Mouse (Mus musculus): ENCODE measurements around the gene Polr3c.
"Not testable (repeated sequence)": the region's sequence is repeated elsewhere in the genome, so short reads cannot be mapped to it uniquely, and the experiment has no call there.

The Polr3c gene

DNA sequence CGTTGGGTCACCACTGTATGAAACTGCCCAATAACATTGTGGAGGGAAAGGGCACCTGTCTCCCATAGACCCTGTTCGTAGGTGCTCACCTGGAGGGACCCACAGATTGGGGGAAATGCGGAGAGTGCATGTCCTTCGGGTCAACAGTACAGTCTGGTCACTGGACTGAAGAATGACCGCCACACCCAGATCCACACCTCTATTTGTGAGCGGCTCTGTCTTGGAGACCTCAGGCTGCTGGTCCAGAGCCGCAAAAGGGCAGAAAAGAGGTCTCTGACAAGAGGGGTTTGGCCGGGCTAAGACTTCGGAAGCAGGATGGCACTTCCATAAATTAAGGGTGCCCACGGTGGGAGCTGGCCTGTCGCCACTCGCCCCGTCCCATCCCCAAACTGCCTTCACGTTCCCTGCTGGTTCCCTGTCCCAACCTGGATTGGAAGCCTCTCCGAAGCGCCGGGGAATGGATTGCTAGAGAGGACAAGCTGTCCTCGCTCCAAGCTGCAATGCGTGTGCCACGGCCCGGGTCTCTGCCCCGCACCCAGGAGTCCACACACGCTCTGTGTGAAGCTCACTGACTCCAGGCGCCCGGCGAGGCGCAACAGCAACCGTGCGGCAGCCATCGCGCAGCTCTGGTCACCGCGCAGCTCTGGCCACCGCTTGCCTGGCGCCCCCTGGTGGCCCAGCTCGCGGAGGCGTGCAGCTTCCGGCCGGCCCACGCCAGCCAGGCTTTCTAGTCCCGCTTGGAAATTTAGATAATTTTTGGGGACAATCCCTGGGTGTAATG is 19.3 kb downstream of the Polr3c start, which contains the start of gene Nudt17:
Gene Nudt17, minus strand, starts transcription at position 660 of the 781 bp plus-strand sequence.
- DNase-seq: peak; percentile 90 to 95

DNA sequence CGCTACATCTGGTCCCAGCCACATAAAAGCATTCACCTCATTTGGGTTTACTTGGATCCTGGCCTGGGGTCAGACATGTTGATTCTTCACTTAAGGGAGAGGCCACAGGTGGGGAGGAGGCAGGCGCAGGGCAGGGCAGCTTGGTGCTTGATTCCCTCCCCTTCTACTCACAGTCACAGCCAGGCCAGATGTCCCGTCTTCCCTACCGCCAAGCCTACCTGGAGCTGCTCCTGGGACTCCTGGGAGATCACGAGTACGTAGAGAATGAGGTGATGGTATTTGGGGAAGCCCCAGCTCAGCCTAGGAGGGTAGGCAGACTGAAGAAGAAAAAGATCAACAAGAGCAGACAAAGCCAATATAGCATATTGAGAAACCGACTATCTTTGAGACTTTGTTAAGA is 20.4 kb downstream of the Polr3c start:
- no peak for DNase-seq

- DNase-seq: no peak
Measured at GRCm38 (mm10) chr3:96706217-96706616, 21.2 kb downstream of the Polr3c start.

DNA sequence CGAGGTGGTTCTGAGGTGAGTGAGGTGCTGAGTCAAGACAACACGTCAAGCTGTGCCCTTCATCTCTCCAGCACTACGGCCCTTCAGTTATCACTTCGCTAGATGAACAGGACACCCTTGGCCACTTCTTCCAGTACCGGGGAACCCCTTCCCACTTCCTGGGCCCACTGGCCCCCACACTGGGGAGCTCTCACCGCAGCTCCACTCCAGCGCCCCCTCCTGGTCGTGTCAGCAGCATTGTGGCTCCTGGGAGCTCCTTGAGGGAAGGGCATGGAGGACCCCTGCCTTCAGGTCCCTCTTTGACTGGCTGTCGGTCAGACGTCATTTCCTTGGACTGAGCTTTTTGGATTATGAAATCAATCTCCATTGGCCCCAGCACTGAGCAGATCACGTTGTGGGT is 22.6 kb downstream of the Polr3c start:
- peak in 1 of 2 experiments; percentile 58 for DNase-seq

- DNase-seq: no peak
Measured at GRCm38 (mm10) chr3:96701003-96701402, 26.4 kb downstream of the Polr3c start.

- DNase-seq: peak in 1 of 2 experiments; percentile 56
Measured at GRCm38 (mm10) chr3:96700376-96700775, 27.1 kb downstream of the Polr3c start.

GRCm38 (mm10) chr3:96698993-96699690 is 28.3 kb downstream of the Polr3c start:
- peak in 1 of 2 experiments; percentile 48 for DNase-seq

GRCm38 (mm10) chr3:96696766-96697732 is 30.4 kb downstream of the Polr3c start:
- DNase-seq: peak; percentile 89 to 93

DNA sequence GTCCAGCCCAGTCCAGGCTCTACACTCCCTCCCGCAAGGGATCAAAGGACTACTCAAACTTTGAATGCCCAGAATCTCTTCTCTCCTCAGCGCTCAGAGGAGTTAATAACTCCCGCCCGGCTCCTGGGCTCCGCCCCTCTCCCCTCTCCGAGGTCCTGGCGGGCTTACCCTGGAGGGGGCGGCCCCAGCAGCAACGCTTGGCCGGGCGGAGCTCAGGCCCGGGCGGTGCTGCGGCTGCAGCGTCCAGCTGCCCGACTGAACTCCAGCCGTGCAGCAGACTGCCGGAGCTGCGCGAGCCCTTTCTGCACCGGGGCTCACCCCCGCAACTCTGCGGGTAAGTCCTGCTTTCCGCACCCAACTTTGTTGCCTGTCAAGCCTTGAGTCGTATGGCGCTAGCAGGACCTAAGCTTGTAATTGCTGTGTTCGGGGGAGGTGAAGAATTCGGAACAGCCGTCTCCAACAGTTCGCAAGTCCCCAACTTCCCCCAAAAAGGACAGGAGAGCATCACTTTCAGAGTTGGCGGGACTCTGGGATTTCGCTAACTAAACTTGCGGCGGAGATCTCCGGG is 31.1 kb downstream of the Polr3c start, which contains the start of gene Pias3:
Gene Pias3, plus strand, starts transcription at position 187 of the 568 bp plus-strand sequence.
- DNase-seq: peak; percentile 64 to 67

GRCm38 (mm10) chr3:96693579-96693978 is 33.8 kb downstream of the Polr3c start:
- no peak for DNase-seq

- peak in 1 of 2 experiments; percentile 42 for DNase-seq
Measured at GRCm38 (mm10) chr3:96692506-96692905, 34.9 kb downstream of the Polr3c start.

- DNase-seq: no peak
Measured at GRCm38 (mm10) chr3:96690298-96690697, 37.1 kb downstream of the Polr3c start.

- no peak for DNase-seq
Measured at GRCm38 (mm10) chr3:96688854-96689253, 38.6 kb downstream of the Polr3c start.

DNA sequence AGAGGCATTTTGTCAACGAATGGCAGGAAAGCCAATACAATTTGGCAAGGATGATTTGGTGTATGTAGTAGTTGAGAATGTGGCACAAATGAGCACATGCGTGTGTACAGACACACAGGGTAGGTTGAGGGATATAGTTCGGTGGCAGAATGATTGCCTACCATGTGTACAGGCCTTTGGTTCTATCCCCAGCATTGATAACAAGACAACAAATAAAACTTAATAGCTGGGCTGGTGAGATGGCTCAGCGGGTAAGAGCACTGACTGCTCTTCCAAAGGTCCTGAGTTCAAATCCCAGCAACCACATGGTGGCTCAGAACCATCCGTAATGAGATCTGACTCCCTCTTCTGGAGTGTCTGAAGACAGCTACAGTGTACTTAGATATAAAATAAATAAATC is 41.4 kb downstream of the Polr3c start:
- DNase-seq: not testable (repeated sequence)

GRCm38 (mm10) chr3:96684822-96685156 is 42.6 kb downstream of the Polr3c start:
- DNase-seq: peak; percentile 44

DNA sequence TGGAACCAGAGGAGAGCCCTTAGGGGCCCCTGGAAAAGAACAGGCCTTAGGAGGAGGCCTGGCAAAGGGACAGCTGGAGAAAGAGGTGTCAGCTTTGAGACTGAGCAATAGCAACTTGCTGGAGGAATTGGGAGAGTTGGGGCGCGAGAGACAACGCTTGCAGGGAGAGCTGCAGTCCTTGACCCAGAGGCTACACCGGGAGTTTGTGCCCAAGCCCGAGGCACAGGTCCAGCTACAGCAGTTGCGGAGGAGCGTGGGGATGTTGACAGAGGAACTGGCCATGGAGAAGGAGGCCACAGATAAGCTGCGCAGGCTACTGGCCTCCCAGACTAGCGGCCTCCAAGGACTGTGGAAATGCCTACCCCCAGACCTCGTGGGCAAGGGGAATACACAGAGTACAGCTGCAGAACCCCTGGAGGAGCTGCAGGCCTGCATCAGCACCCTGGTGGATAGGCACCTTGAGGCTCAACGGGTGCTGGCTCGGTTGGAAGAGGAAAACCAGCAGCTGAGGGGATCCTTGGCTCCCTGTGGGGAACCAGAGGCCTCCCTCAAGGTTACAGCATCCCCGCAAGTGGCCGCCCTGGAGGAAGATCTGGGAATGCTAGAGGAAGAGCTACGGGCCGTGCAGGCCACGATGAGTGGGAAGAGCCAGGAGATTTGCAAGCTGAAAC is 43.1 kb downstream of the Polr3c start:
- DNase-seq: no peak

GRCm38 (mm10) chr3:96683496-96683895 is 43.9 kb downstream of the Polr3c start:
- DNase-seq: no peak

GRCm38 (mm10) chr3:96680269-96680956 is 47.0 kb downstream of the Polr3c start:
- no peak for DNase-seq

GRCm38 (mm10) chr3:96679159-96679674 is 48.2 kb downstream of the Polr3c start:
- no peak for DNase-seq

DNA sequence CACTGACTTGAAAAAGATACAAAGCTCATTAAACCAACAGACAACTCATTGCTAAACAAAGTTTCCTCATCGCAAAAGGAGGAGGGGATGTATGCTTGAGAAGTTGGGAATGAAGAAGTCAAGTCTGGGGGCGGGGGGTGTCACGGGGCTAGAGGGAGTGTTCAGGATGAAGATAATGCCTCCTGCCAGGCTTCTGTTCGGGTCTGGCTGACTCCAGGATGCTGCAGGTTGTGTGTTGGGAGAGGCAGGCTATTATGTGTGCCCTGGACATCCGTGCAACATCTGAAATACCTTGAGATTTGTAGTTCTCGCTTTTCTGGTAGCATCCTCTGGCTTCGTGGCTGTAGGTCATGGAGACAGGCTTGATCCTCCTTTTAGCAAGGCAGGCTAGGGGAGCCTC is 49.0 kb downstream of the Polr3c start:
- no peak for DNase-seq

DNA sequence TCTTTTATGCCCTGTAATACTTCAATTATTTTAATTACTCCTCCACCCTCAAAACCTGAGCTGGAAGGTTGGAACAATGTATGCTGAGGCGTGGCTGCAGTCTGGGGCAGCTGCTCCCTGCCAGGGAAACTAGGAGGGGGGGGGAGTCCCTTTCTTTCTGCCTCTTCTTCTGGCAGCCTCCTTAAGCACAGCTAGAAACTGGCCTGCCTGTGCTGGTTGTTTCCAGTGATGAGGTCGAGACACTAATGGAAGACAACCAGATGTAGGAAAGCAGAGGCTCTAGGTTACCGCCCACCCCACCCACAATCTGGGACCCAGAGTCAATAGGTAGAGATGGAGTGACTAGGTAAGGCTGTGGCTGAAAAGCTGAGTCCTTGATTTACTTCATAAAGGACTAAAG is 51.7 kb downstream of the Polr3c start:
- DNase-seq: no peak
